Mouse (Mus musculus) cerebellum, adult 2 months (tissue): ENCODE measurements around the gene Rere.

Experiments used
- CTCF ChIP-seq: fragments of 200-500 bp; IDR thresholded peaks from 2 replicates; pipeline ENCODE4 v1.5.1; 2011; ENCODE audit warnings: low read depth, mild to moderate bottlenecking, control low read depth, low read length, moderate library complexity, borderline replicate concordance; ENCODE audit not compliant: insufficient read depth
- POLR2A ChIP-seq: fragments of 200-500 bp; IDR thresholded peaks from 2 replicates; pipeline ENCODE4 v1.6.1; 2011; ENCODE audit warnings: low read length, control low read depth, borderline replicate concordance; ENCODE audit not compliant: insufficient read depth

DNA sequence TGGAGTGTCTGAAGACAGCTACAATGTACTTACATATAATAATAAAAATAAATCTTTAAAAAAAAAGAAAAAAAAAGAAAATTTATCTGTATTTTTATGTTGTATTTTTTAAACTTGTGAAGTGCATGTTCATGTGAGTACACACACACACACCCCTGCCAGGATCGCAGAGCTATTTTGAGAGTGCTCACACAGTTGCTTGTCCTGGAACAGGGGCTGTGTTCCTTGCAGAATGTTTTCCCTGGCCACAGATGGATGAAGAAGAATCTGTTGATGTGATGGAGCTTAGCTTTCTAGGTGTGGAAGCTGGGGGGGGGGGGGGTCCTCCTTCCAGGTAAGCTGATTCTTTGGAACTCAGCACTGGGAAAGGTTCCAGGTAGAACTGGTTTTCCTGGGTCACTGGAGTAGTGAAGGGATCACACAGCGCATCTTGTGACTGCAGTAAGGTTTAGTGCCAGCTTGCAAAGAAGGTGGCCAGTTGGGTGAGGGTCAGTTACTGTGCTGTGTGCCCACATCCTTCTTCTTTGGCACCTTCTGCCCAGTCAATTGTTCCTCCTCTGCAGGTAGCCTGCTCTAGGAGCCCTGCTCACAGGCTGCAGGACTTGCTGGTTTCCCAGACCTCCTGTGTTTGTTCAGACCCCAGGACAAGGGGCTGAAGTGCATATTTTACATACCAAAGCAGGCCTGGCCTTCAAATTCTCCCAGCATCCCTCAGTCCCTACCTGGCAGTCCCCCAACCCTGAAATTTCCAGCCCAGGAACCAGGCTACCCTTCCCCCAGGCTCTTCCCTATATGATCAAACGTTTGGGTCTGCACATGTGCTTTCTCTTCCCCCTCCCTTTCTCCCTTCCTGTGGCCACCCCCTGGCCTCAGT, 317.9 kb downstream of the Rere start:
- TF ChIP-seq CTCF = no peak
- no peak for TF ChIP-seq POLR2A
